15 mouse cellular contexts compared by ENCODE assay signal in genomic region chr7:128979904-128980303, GRCm38 (mm10).
"Had no signal": no experiment of that assay in that cellular context is flagged by ENCODE, and none has a peak within 500 bp of the region (broad histone marks: within the 10 kb centered on the region; RNA-seq: fewer than 3 reads in every experiment).

No protein-coding gene starts in this region.

- DNase-seq: kidney, adult 8-10 months; kidney, postnatal 25 days; layer of hippocampus, adult 9-11 months; layer of hippocampus, postnatal 36 days; liver, embryonic 13.5 days; liver, postnatal 0 days; right cerebral cortex, adult 18-20 months; right cerebral cortex, postnatal 25 days; thymus, postnatal 36 days had no signal

- H3K4me3 ChIP-seq: limb, embryonic 15.5 days; liver, embryonic 13.5 days; midbrain, embryonic 13.5 days; myocyte; neural tube, embryonic 15.5 days had no signal

- H3K4me2 ChIP-seq: limb, embryonic 15.5 days; liver, embryonic 13.5 days; midbrain, embryonic 13.5 days; neural tube, embryonic 15.5 days had no signal

- H3K36me3 ChIP-seq: limb, embryonic 15.5 days; liver, embryonic 13.5 days; midbrain, embryonic 13.5 days; neural tube, embryonic 15.5 days had no signal

- H3K4me1 ChIP-seq: liver, embryonic 13.5 days; midbrain, embryonic 13.5 days; neural tube, embryonic 15.5 days had no signal

- H3K27ac ChIP-seq: limb, embryonic 15.5 days; liver, embryonic 13.5 days; midbrain, embryonic 13.5 days; neural tube, embryonic 15.5 days had no signal

- H3K9ac ChIP-seq: limb, embryonic 15.5 days; liver, embryonic 13.5 days; liver, postnatal 0 days; midbrain, embryonic 13.5 days; neural tube, embryonic 15.5 days had no signal

- ATAC-seq: hindbrain, embryonic 16.5 days; inflammation-experienced regulatory T-cells, adult 6 months; liver, postnatal 0 days; midbrain, embryonic 13.5 days had no signal

- H3K9me3 ChIP-seq: limb, embryonic 15.5 days; liver, embryonic 13.5 days; midbrain, embryonic 13.5 days; neural tube, embryonic 15.5 days had no signal

- H3K27me3 ChIP-seq: limb, embryonic 15.5 days; liver, embryonic 13.5 days; midbrain, embryonic 13.5 days; neural tube, embryonic 15.5 days had no signal
